Mouse (Mus musculus): ENCODE data around the gene Nol6. TPM values are rescaled to one million over a fixed set of nuclear protein-coding genes. Genes with fewer than 3 reads are reported as not detected.
A peak's percentile ranks its signal among the peaks of the same experiment; 100 is the strongest.

The Nol6 gene
- polyA plus RNA-seq, 1 experiment = 61.2 TPM

GRCm38 (mm10) chr4:41134935-41135710, 10.9 kb upstream of the Nol6 start:
- WGBS = under 1% methylated on average over 48 of the region's 70 CpGs
- peak overlapping the region; percentile 98 for H3K4me3 ChIP-seq (replicated peaks; ENCODE audit: insufficient read depth, low read depth, low read length)
- H3K27me3 ChIP-seq (ENCODE audit: control insufficient read depth, insufficient read depth, low read length) = no peaks in the 10 kb centered on the region
- DNase-seq = peak; percentile 76 to 78
- no peaks in the 10 kb centered on the region for H3K4me1 ChIP-seq (ENCODE audit: control insufficient read depth, insufficient read depth, low read length)
- TF ChIP-seq CTCF (IDR thresholded peaks at IDR 0.05; ENCODE audit: borderline replicate concordance, insufficient read depth, low read depth, low read length) (no peak), POLR2A (IDR thresholded peaks at IDR 0.05; ENCODE audit: borderline replicate concordance, insufficient read depth, low read length) (no peak)
- peak overlapping the region; percentile 99 for H3K27ac ChIP-seq (ENCODE audit: insufficient read depth, low read length)

DNA sequence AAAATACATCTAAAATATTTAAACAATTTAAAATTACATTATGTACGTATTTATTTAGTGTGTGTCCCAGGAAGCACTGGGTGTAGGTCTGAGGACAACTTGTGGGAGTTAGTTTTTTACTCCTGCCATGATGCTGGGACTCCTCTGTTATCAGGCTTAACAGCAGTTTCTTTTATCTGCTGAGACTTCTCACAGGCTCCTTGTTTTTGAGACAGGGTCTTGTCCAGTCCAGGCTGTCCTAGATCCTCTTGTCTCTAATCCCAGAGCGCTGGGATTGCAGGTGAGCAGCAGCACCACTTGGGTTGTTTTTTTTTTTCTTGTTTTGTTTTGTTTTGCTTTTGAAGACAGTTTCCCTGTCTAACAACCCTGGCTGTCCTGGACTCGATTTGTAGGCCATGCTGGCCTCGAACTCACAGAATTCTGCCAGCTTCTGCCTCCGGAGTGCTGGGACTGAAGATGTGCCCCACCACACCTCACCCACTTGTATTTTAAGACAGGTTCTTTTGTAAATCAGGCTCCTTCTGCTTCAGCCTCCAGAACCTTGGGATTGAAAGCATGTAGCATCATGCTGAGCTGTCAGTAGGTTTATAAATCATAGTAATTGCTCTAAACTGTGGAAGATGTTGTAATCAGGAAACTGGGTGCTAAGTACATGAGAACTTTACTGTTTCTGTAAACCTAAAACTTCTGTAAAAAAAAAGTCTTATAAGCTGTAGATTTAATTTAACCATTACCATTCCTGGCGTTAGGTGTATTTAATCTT, 9.5 kb upstream of the Nol6 start:
- no peaks in the 10 kb centered on the region for H3K4me1 ChIP-seq (ENCODE audit: control insufficient read depth, insufficient read depth, low read length)
- no peak overlapping the region for H3K4me3 ChIP-seq (replicated peaks; ENCODE audit: insufficient read depth, low read depth, low read length)
- no peak for TF ChIP-seq POLR2A (IDR thresholded peaks at IDR 0.05; ENCODE audit: borderline replicate concordance, insufficient read depth, low read length)
- TF ChIP-seq CTCF (IDR thresholded peaks at IDR 0.05; ENCODE audit: borderline replicate concordance, insufficient read depth, low read depth, low read length) = no peak
- no peaks in the 10 kb centered on the region for H3K27me3 ChIP-seq (ENCODE audit: control insufficient read depth, insufficient read depth, low read length)
- 86% methylated on average over 6 of the region's 6 CpGs for WGBS
- no peak for DNase-seq
- H3K27ac ChIP-seq (ENCODE audit: insufficient read depth, low read length) = no peak overlapping the region

GRCm38 (mm10) chr4:41132471-41132870, 8.2 kb upstream of the Nol6 start:
- 61% methylated on average over 6 of the region's 6 CpGs for WGBS
- no peak for TF ChIP-seq CTCF (IDR thresholded peaks at IDR 0.05; ENCODE audit: borderline replicate concordance, insufficient read depth, low read depth, low read length)
- TF ChIP-seq POLR2A (IDR thresholded peaks at IDR 0.05; ENCODE audit: borderline replicate concordance, insufficient read depth, low read length) = no peak
- H3K4me1 ChIP-seq (ENCODE audit: control insufficient read depth, insufficient read depth, low read length) = no peaks in the 10 kb centered on the region
- no peak for DNase-seq
- H3K4me3 ChIP-seq (replicated peaks; ENCODE audit: insufficient read depth, low read depth, low read length) = no peak overlapping the region
- H3K27me3 ChIP-seq (ENCODE audit: control insufficient read depth, insufficient read depth, low read length) = no peaks in the 10 kb centered on the region
- no peak overlapping the region for H3K27ac ChIP-seq (ENCODE audit: insufficient read depth, low read length)

DNA sequence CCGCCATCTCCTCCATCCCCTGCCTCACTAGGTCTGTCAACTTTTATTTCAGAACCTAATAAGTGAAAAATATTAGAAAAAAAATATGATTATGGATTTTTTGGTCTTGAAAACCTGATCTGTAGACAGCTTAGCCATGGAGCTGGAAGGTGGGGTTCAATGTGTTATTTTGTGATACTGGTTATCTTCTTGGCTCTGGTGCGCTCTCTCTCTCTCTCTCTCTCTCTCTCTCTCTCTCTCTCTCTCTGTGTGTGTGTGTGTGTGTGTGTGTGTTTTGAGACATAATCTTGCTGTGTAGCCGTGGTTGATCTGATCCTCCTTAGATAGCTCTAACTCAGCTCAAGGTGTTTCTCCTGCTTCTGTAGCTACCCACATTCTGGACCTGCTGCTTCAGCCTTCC, 5.6 kb upstream of the Nol6 start:
- no peak for DNase-seq
- H3K4me3 ChIP-seq (replicated peaks; ENCODE audit: insufficient read depth, low read depth, low read length) = no peak overlapping the region
- no peaks in the 10 kb centered on the region for H3K4me1 ChIP-seq (ENCODE audit: control insufficient read depth, insufficient read depth, low read length)
- 85% methylated on average over 3 of the region's 3 CpGs for WGBS
- TF ChIP-seq CTCF (IDR thresholded peaks at IDR 0.05; ENCODE audit: borderline replicate concordance, insufficient read depth, low read depth, low read length) (no peak), POLR2A (IDR thresholded peaks at IDR 0.05; ENCODE audit: borderline replicate concordance, insufficient read depth, low read length) (no peak)
- no peak overlapping the region for H3K27ac ChIP-seq (ENCODE audit: insufficient read depth, low read length)
- no peaks in the 10 kb centered on the region for H3K27me3 ChIP-seq (ENCODE audit: control insufficient read depth, insufficient read depth, low read length)

DNA sequence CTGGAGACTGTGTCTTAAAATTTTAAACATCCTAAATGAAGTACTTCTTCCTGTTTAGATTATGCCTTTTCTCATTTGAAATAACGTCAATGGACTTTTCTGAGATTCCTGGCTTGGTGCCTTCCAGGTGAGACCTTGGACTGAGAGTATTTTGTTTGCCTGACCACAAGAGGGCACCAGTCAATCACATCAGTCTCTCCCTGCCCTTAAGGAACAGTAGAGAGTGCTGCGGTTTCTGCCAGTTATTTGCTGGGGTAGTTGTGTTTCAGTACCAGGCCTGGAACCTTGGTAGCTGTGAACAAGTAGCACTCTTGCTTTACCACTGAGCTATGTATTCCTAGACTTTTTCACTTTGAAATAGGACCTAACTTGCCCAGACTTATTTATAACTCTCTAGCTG, 5.2 kb upstream of the Nol6 start:
- DNase-seq = peak; percentile 67 to 75
- no peak overlapping the region for H3K27ac ChIP-seq (ENCODE audit: insufficient read depth, low read length)
- H3K27me3 ChIP-seq (ENCODE audit: control insufficient read depth, insufficient read depth, low read length) = no peaks in the 10 kb centered on the region
- no peak overlapping the region for H3K4me3 ChIP-seq (replicated peaks; ENCODE audit: insufficient read depth, low read depth, low read length)
- H3K4me1 ChIP-seq (ENCODE audit: control insufficient read depth, insufficient read depth, low read length) = no peaks in the 10 kb centered on the region
- WGBS = 0% methylated on average over 2 of the region's 2 CpGs
- TF ChIP-seq POLR2A (IDR thresholded peaks at IDR 0.05; ENCODE audit: borderline replicate concordance, insufficient read depth, low read length) (no peak), CTCF (IDR thresholded peaks at IDR 0.05; ENCODE audit: borderline replicate concordance, insufficient read depth, low read depth, low read length) (peak; percentile 87)

- DNase-seq = peak; percentile 38 to 45
- 71% methylated on average over 11 of the region's 11 CpGs for WGBS
- H3K27ac ChIP-seq (ENCODE audit: insufficient read depth, low read length) = no peak overlapping the region
Measured at GRCm38 (mm10) chr4:41118706-41119292, 5.5 kb downstream of the Nol6 start.

GRCm38 (mm10) chr4:41116817-41117216, 7.4 kb downstream of the Nol6 start:
- Histone ChIP-seq H3K4me3 (replicated peaks; ENCODE audit: insufficient read depth, low read depth, low read length) (no peak overlapping the region), H3K27me3 (ENCODE audit: control insufficient read depth, insufficient read depth, low read length) (no peaks in the 10 kb centered on the region), H3K4me1 (ENCODE audit: control insufficient read depth, insufficient read depth, low read length) (no peaks in the 10 kb centered on the region; the same call in 1 of the 2 replicates), H3K27ac (ENCODE audit: insufficient read depth, low read length) (no peak overlapping the region)
- no peak for TF ChIP-seq POLR2A (IDR thresholded peaks at IDR 0.05; ENCODE audit: borderline replicate concordance, insufficient read depth, low read length)
- no peak for TF ChIP-seq CTCF (IDR thresholded peaks at IDR 0.05; ENCODE audit: borderline replicate concordance, insufficient read depth, low read depth, low read length)
- DNase-seq = no peak
- WGBS = 86% methylated on average over 3 of the region's 3 CpGs

More at GRCm38 (mm10) chr4:41118706-41119292, 5.5 kb downstream of the Nol6 start:
- TF ChIP-seq CTCF (IDR thresholded peaks at IDR 0.05; ENCODE audit: borderline replicate concordance, insufficient read depth, low read depth, low read length) = peak; percentile 76
- no peak for TF ChIP-seq POLR2A (IDR thresholded peaks at IDR 0.05; ENCODE audit: borderline replicate concordance, insufficient read depth, low read length)
- Histone ChIP-seq H3K27me3 (ENCODE audit: control insufficient read depth, insufficient read depth, low read length) (no peaks in the 10 kb centered on the region), H3K4me1 (ENCODE audit: control insufficient read depth, insufficient read depth, low read length) (peaks cover 6% of the 10 kb centered on the region; the same call in 1 of the 2 replicates), H3K4me3 (replicated peaks; ENCODE audit: insufficient read depth, low read depth, low read length) (no peak overlapping the region)
